Mouse (Mus musculus): ENCODE data around the gene Topors. TPM values are rescaled to one million over a fixed set of nuclear protein-coding genes. Genes with fewer than 3 reads are reported as not detected.

The Topors gene
- polyA plus RNA-seq, 1 experiment from 2014 or later: 57.7 TPM

- Histone ChIP-seq H3K27me3 (ENCODE audit: control insufficient read depth, insufficient read depth, low read length) (no peaks in the 10 kb centered on the region), H3K4me2 (replicated peaks; ENCODE audit: low read depth, low read length) (peak within 1 kb of the TSS; percentile 84), H3K4me3 (ENCODE audit: low read length) (peak within 1 kb of the TSS; percentile 62), H3K4me1 (ENCODE audit: control insufficient read depth, insufficient read depth, low read length) (0 out of 2 replicates have a peak, but pooled peaks cover 4% of the 10 kb centered on the region), H3K36me3 (ENCODE audit: control insufficient read depth, insufficient read depth, low read length) (no peaks in the 10 kb centered on the region), H3K9me3 (ENCODE audit: control insufficient read depth, low read length) (no peaks in the 10 kb centered on the region), H3K27ac (ENCODE audit: low read depth, low read length) (peak within 1 kb of the TSS; percentile 53; the same call in 1 of the 2 replicates), H3K9ac (ENCODE audit: low read depth, low read length) (peak within 1 kb of the TSS; percentile 63)
- WGBS: 1% methylated on average over 32 of the region's 35 CpGs
- peak; percentile 64; the same call in 1 of the 2 replicates for ATAC-seq (ENCODE audit: low FRiP score, low TSS enrichment)
Measured at GRCm38 (mm10) chr4:40239409-40240271, 30.0 kb downstream of the Topors start, which contains the start of gene Ddx58. Gene Ddx58 (minus strand): TSS chr4:40239828.

DNA sequence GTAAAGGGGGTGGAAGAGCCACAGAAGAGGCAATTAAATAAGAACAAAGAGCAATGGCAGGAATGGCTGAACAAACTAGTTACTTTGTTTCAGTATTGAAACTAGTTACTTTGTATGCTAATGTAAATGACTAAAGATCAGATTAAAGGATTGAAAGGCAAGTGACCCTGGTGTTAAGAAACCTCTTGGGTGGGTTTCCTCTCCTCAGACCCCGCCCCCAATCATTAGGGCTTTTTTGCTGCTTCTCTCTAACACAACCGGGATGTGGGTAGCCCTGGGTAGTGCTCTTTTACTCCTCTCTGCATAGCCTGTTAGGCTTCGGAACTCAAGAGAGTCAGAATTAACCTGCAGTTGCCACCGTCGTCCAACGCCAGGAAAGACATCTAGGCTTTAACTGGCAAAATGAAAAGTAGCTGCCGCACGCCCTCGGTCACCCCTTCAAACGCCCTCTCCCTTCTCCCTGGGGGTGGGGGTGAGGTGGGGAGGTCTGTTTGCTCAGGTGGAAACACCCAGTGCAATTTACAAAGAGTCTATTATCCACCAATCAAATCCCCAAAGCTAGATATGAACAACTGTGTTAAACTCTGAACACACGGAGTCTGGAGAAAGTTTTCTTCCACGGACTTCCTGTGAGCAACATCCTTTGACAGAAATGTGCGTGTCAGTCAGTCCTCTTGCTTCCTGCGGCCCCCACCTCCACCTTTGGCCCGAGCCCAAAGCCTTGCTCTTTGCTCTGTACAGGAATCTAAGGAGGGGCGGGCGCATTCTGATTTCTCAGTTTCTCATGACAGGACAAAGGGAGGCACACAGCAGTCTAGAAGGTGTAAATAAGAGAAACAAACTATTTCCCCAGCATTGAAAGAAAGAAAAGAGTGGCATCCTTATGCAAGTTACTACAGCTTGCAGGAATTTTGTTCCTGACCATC lies 30.9 kb downstream of the Topors start:
- H3K27me3 ChIP-seq (ENCODE audit: control insufficient read depth, insufficient read depth, low read length): no peaks in the 10 kb centered on the region
- ATAC-seq (ENCODE audit: low FRiP score, low TSS enrichment): peak; percentile 61
- peak overlapping the region; percentile 62 for H3K4me3 ChIP-seq (ENCODE audit: low read length)
- H3K27ac ChIP-seq (ENCODE audit: low read depth, low read length): peak overlapping the region; percentile 53; the same call in 1 of the 2 replicates
- H3K36me3 ChIP-seq (ENCODE audit: control insufficient read depth, insufficient read depth, low read length): no peaks in the 10 kb centered on the region
- H3K9ac ChIP-seq (ENCODE audit: low read depth, low read length): peak overlapping the region; percentile 63; the same call in 1 of the 2 replicates
- no peaks in the 10 kb centered on the region for H3K9me3 ChIP-seq (ENCODE audit: control insufficient read depth, low read length)
- WGBS: 2% methylated on average over 17 of the region's 17 CpGs
- peak overlapping the region; percentile 84 for H3K4me2 ChIP-seq (replicated peaks; ENCODE audit: low read depth, low read length)
- H3K4me1 ChIP-seq (ENCODE audit: control insufficient read depth, insufficient read depth, low read length): 0 out of 2 replicates have a peak, but pooled peaks cover 4% of the 10 kb centered on the region

DNA sequence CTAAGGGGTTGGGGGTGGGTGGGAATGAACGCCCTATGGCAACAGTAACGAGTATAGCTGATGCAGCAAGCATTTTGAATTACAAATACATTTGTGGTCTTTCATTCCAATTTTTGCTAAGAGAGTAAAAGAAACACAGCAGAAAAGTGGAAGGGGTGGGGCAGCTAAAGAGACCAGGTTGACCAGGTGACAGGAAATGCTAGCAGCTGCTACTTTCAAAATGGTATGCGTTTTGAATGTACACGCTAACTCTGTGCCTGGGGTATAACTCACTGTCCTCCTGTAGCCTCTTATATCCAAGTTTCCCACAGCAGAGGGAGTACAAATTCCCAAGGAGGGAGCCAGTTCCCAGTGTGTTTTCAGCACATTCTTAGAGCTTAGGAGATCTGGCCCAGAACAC lies 32.8 kb downstream of the Topors start:
- H3K9ac ChIP-seq (ENCODE audit: low read depth, low read length): no peak overlapping the region
- H3K4me2 ChIP-seq (replicated peaks; ENCODE audit: low read depth, low read length): no peak overlapping the region
- 0 out of 2 replicates have a peak, but pooled peaks cover 4% of the 10 kb centered on the region for H3K4me1 ChIP-seq (ENCODE audit: control insufficient read depth, insufficient read depth, low read length)
- H3K36me3 ChIP-seq (ENCODE audit: control insufficient read depth, insufficient read depth, low read length): no peaks in the 10 kb centered on the region
- no peaks in the 10 kb centered on the region for H3K9me3 ChIP-seq (ENCODE audit: control insufficient read depth, low read length)
- ATAC-seq (ENCODE audit: low FRiP score, low TSS enrichment): no peak
- H3K27me3 ChIP-seq (ENCODE audit: control insufficient read depth, insufficient read depth, low read length): no peaks in the 10 kb centered on the region
- no peak overlapping the region for H3K4me3 ChIP-seq (ENCODE audit: low read length)
- no peak overlapping the region for H3K27ac ChIP-seq (ENCODE audit: low read depth, low read length)
- 85% methylated on average over 4 of the region's 4 CpGs for WGBS

GRCm38 (mm10) chr4:40234256-40234655 lies 35.4 kb downstream of the Topors start:
- WGBS: 78% methylated on average over 6 of the region's 6 CpGs
- no peak overlapping the region for H3K27ac ChIP-seq (ENCODE audit: low read depth, low read length)
- H3K27me3 ChIP-seq (ENCODE audit: control insufficient read depth, insufficient read depth, low read length): no peaks in the 10 kb centered on the region
- no peaks in the 10 kb centered on the region for H3K9me3 ChIP-seq (ENCODE audit: control insufficient read depth, low read length)
- no peak overlapping the region for H3K4me2 ChIP-seq (replicated peaks; ENCODE audit: low read depth, low read length)
- no peak overlapping the region for H3K9ac ChIP-seq (ENCODE audit: low read depth, low read length)
- no peaks in the 10 kb centered on the region for H3K36me3 ChIP-seq (ENCODE audit: control insufficient read depth, insufficient read depth, low read length)
- H3K4me3 ChIP-seq (ENCODE audit: low read length): no peak overlapping the region
- 0 out of 2 replicates have a peak, but pooled peaks cover 4% of the 10 kb centered on the region for H3K4me1 ChIP-seq (ENCODE audit: control insufficient read depth, insufficient read depth, low read length)
- no peak for ATAC-seq (ENCODE audit: low FRiP score, low TSS enrichment)

- no peaks in the 10 kb centered on the region for H3K36me3 ChIP-seq (ENCODE audit: control insufficient read depth, insufficient read depth, low read length)
- no peak overlapping the region for H3K4me2 ChIP-seq (replicated peaks; ENCODE audit: low read depth, low read length)
- no peaks in the 10 kb centered on the region for H3K9me3 ChIP-seq (ENCODE audit: control insufficient read depth, low read length)
- no peak overlapping the region for H3K27ac ChIP-seq (ENCODE audit: low read depth, low read length)
- H3K4me1 ChIP-seq (ENCODE audit: control insufficient read depth, insufficient read depth, low read length): no peaks in the 10 kb centered on the region
- no peak for ATAC-seq (ENCODE audit: low FRiP score, low TSS enrichment)
- H3K9ac ChIP-seq (ENCODE audit: low read depth, low read length): no peak overlapping the region
- H3K4me3 ChIP-seq (ENCODE audit: low read length): no peak overlapping the region
- H3K27me3 ChIP-seq (ENCODE audit: control insufficient read depth, insufficient read depth, low read length): no peaks in the 10 kb centered on the region
- 88% methylated on average over 7 of the region's 7 CpGs for WGBS
Measured at GRCm38 (mm10) chr4:40233062-40233664, 36.5 kb downstream of the Topors start.

GRCm38 (mm10) chr4:40229723-40230122 lies 39.9 kb downstream of the Topors start:
- no peak overlapping the region for H3K27ac ChIP-seq (ENCODE audit: low read depth, low read length)
- ATAC-seq (ENCODE audit: low FRiP score, low TSS enrichment): no peak
- 92% methylated on average over 6 of the region's 6 CpGs for WGBS

GRCm38 (mm10) chr4:40227886-40228285 lies 41.8 kb downstream of the Topors start:
- Histone ChIP-seq H3K27ac (ENCODE audit: low read depth, low read length) (no peak overlapping the region), H3K9ac (ENCODE audit: low read depth, low read length) (no peak overlapping the region), H3K9me3 (ENCODE audit: control insufficient read depth, low read length) (no peaks in the 10 kb centered on the region), H3K4me3 (ENCODE audit: low read length) (no peak overlapping the region), H3K36me3 (ENCODE audit: control insufficient read depth, insufficient read depth, low read length) (no peaks in the 10 kb centered on the region; the same call in 1 of the 2 replicates), H3K4me1 (ENCODE audit: control insufficient read depth, insufficient read depth, low read length) (no peaks in the 10 kb centered on the region), H3K4me2 (replicated peaks; ENCODE audit: low read depth, low read length) (no peak overlapping the region), H3K27me3 (ENCODE audit: control insufficient read depth, insufficient read depth, low read length) (no peaks in the 10 kb centered on the region)
- WGBS: 92% methylated on average over 7 of the region's 7 CpGs
- no peak for ATAC-seq (ENCODE audit: low FRiP score, low TSS enrichment)

More at GRCm38 (mm10) chr4:40229723-40230122, 39.9 kb downstream of the Topors start:
- Histone ChIP-seq H3K4me1 (ENCODE audit: control insufficient read depth, insufficient read depth, low read length) (no peaks in the 10 kb centered on the region), H3K36me3 (ENCODE audit: control insufficient read depth, insufficient read depth, low read length) (no peaks in the 10 kb centered on the region; the same call in 1 of the 2 replicates), H3K9ac (ENCODE audit: low read depth, low read length) (no peak overlapping the region), H3K4me3 (ENCODE audit: low read length) (no peak overlapping the region), H3K4me2 (replicated peaks; ENCODE audit: low read depth, low read length) (no peak overlapping the region), H3K9me3 (ENCODE audit: control insufficient read depth, low read length) (no peaks in the 10 kb centered on the region), H3K27me3 (ENCODE audit: control insufficient read depth, insufficient read depth, low read length) (no peaks in the 10 kb centered on the region)

GRCm38 (mm10) chr4:40227131-40227530 lies 42.5 kb downstream of the Topors start:
- H3K9me3 ChIP-seq (ENCODE audit: control insufficient read depth, low read length): no peaks in the 10 kb centered on the region
- no peak overlapping the region for H3K27ac ChIP-seq (ENCODE audit: low read depth, low read length)
- H3K9ac ChIP-seq (ENCODE audit: low read depth, low read length): no peak overlapping the region
- H3K4me2 ChIP-seq (replicated peaks; ENCODE audit: low read depth, low read length): no peak overlapping the region
- no peak overlapping the region for H3K4me3 ChIP-seq (ENCODE audit: low read length)
- H3K27me3 ChIP-seq (ENCODE audit: control insufficient read depth, insufficient read depth, low read length): no peaks in the 10 kb centered on the region
- H3K4me1 ChIP-seq (ENCODE audit: control insufficient read depth, insufficient read depth, low read length): no peaks in the 10 kb centered on the region
- ATAC-seq (ENCODE audit: low FRiP score, low TSS enrichment): no peak
- H3K36me3 ChIP-seq (ENCODE audit: control insufficient read depth, insufficient read depth, low read length): no peaks in the 10 kb centered on the region; the same call in 1 of the 2 replicates
- 87% methylated on average over 11 of the region's 11 CpGs for WGBS
